Mouse (Mus musculus) lung, postnatal 0 days (tissue): ENCODE results near the gene Ssbp1. TPM values are rescaled to one million over a fixed set of nuclear protein-coding genes. Genes with fewer than 3 reads are reported as not detected.
A peak's percentile ranks its signal among the peaks of the same experiment; 100 is the strongest.

ENCODE experiments used
- ATAC-seq: fragments of 200-750 bp; cut with Nextera tagmentation; 2 replicates; pipeline ENCODE4 v1.8.0; 2017; ENCODE audit warnings: moderate library complexity
- DNase-seq: peaks from one replicate; pipeline ENCODE4 v3.0.0-alpha.2; 2016; ENCODE audit warnings: low spot score
- H3K27ac ChIP-seq: fragments of 300-500 bp; sonication (generic); 2 replicates; pipeline ENCODE4 v1.5.1; 2014; ENCODE audit warnings: antibody characterized with exemption, mild to moderate bottlenecking, low read length, mixed read lengths
- H3K27me3 ChIP-seq: fragments of 300-500 bp; sonication (generic); replicated peaks from 2 replicates; pipeline ENCODE4 v1.6.1; 2014; ENCODE audit warnings: low read length, mixed read lengths; ENCODE audit not compliant: insufficient read depth
- H3K36me3 ChIP-seq: fragments of 300-500 bp; sonication (generic); 2 replicates; pipeline ENCODE4 v1.6.1; 2014; ENCODE audit warnings: low read length, mixed read lengths; ENCODE audit not compliant: insufficient read depth
- H3K4me1 ChIP-seq: fragments of 300-500 bp; sonication (generic); 2 replicates; pipeline ENCODE4 v1.6.1; 2014; ENCODE audit warnings: antibody characterized with exemption, low read depth, low read length, mixed read lengths; ENCODE audit not compliant: insufficient read depth
- H3K4me2 ChIP-seq: fragments of 300-500 bp; sonication (generic); replicated peaks from 2 replicates; pipeline ENCODE4 v1.6.1; 2014; ENCODE audit warnings: low read depth, mild to moderate bottlenecking, low read length, moderate library complexity, mixed read lengths
- H3K4me3 ChIP-seq: fragments of 300-500 bp; sonication (generic); 2 replicates; pipeline ENCODE4 v1.5.1; 2014; ENCODE audit warnings: low read depth, low read length
- H3K9ac ChIP-seq: fragments of 300-500 bp; sonication (generic); replicated peaks from 2 replicates; pipeline ENCODE4 v1.6.1; 2014; ENCODE audit warnings: low read depth, mild to moderate bottlenecking
- H3K9me3 ChIP-seq: fragments of 300-500 bp; sonication (generic); 2 replicates; pipeline ENCODE4 v1.6.1; 2016; ENCODE audit warnings: low read length, mixed read lengths
- CTCF ChIP-seq: IDR thresholded peaks from 2 replicates; pipeline ENCODE4 v1.5.1; 2016; ENCODE audit warnings: antibody characterized with exemption, mild to moderate bottlenecking
- EP300 ChIP-seq: IDR thresholded peaks from 2 replicates; pipeline ENCODE4 v1.6.1; 2016; ENCODE audit warnings: antibody characterized with exemption, mild to moderate bottlenecking, control low read depth
- WGBS: fragments of 180-500 bp; shearing (Covaris S2); extraction: QIAGEN DNeasy Blood & Tissue Kit; methylation state at CpG from one replicate; pipeline ENCODE4 v1.1.7; 2014; 5-methylcytosine and 5-hydroxymethylcytosine counted together
- polyA plus RNA-seq: library from polyadenylated mRNA; unstranded; fragments of >200 nt; fragmentation: Nextera tagmentation; extraction: Ambion mirVana; gene quantifications from 2 replicates; pipeline ENCODE4 v1.2.1, GENCODE M21; 2015

Ssbp1 gene
- polyA plus RNA-seq = 100 and 105 TPM in 2 replicates

- Histone ChIP-seq H3K36me3 (peaks cover 19% of the 10 kb centered on the region; the same call in 1 of the 2 replicates), H3K27ac (peak within 1 kb of the TSS; percentile 95), H3K27me3 (no peaks in the 10 kb centered on the region), H3K9me3 (no peaks in the 10 kb centered on the region), H3K9ac (peak within 1 kb of the TSS; percentile 76), H3K4me1 (peaks cover 3% of the 10 kb centered on the region; the same call in 1 of the 2 replicates), H3K4me2 (peak within 1 kb of the TSS; percentile 52), H3K4me3 (peak within 1 kb of the TSS; percentile 66)
- WGBS = 1% methylated on average over 54 of the region's 54 CpGs
- ATAC-seq (peak; percentile 99), DNase-seq (peak; percentile 98)
- peak; percentile 82 for TF ChIP-seq EP300
- TF ChIP-seq CTCF = peak; percentile 53
Measured at GRCm38 (mm10) chr6:40470916-40471719, at the start of gene Ssbp1. TSS of gene Ssbp1 (plus strand) at chr6:40471352.

- H3K4me2 ChIP-seq = no peak overlapping the region
- ATAC-seq = no peak
- H3K4me3 ChIP-seq = no peak overlapping the region
- no peaks in the 10 kb centered on the region for H3K9me3 ChIP-seq
- no peaks in the 10 kb centered on the region for H3K27me3 ChIP-seq
- WGBS = 81% methylated on average over 1 of the region's 1 CpGs
- no peak for DNase-seq
- no peaks in the 10 kb centered on the region for H3K36me3 ChIP-seq
- H3K9ac ChIP-seq = no peak overlapping the region
- no peak overlapping the region for H3K27ac ChIP-seq
- no peaks in the 10 kb centered on the region for H3K4me1 ChIP-seq
- TF ChIP-seq CTCF = no peak
- TF ChIP-seq EP300 = no peak
Measured at GRCm38 (mm10) chr6:40423013-40423412, 48.1 kb upstream of the Ssbp1 start.

DNA sequence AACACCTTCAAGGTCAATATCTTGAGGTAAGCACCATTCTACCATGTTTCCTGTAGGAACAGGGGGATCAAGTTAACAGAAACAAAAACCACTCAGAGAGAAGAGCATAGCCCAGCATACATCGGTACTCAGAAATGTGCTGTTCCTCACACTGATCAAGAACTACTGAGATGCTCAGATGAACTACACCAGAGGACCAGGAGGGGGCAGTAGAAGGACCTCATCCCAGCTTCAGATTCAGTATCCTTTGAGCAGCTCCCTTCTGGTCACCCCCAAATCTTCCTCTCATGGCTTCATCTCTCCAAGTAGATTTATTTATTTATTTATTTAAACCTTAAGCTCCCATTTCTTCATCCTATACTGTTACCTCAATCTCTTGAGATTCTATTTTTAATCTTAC is 47.4 kb upstream of the Ssbp1 start:
- H3K4me2 ChIP-seq = no peak overlapping the region
- H3K27ac ChIP-seq = no peak overlapping the region
- no peaks in the 10 kb centered on the region for H3K36me3 ChIP-seq
- WGBS = 47% methylated on average over 1 of the region's 1 CpGs
- no peaks in the 10 kb centered on the region for H3K27me3 ChIP-seq
- H3K4me1 ChIP-seq = no peaks in the 10 kb centered on the region
- DNase-seq (peak; percentile 58), ATAC-seq (no peak)
- H3K9ac ChIP-seq = no peak overlapping the region
- no peaks in the 10 kb centered on the region for H3K9me3 ChIP-seq
- TF ChIP-seq EP300 (no peak), CTCF (peak; percentile 78)
- H3K4me3 ChIP-seq = no peak overlapping the region

- H3K4me3 ChIP-seq = no peak overlapping the region
- no peak overlapping the region for H3K4me2 ChIP-seq
- no peak overlapping the region for H3K27ac ChIP-seq
- ATAC-seq = no peak
- H3K4me1 ChIP-seq = peaks cover 7% of the 10 kb centered on the region
- H3K27me3 ChIP-seq = no peaks in the 10 kb centered on the region
- H3K9ac ChIP-seq = no peak overlapping the region
- WGBS = 85% methylated on average over 7 of the region's 7 CpGs
- TF ChIP-seq EP300 (no peak), CTCF (no peak)
- no peak for DNase-seq
- H3K36me3 ChIP-seq = no peaks in the 10 kb centered on the region
- H3K9me3 ChIP-seq = no peaks in the 10 kb centered on the region
Measured at GRCm38 (mm10) chr6:40427441-40427840, 43.7 kb upstream of the Ssbp1 start.

GRCm38 (mm10) chr6:40428696-40429095 is 42.5 kb upstream of the Ssbp1 start:
- H3K36me3 ChIP-seq = no peaks in the 10 kb centered on the region
- no peak for DNase-seq
- no peak for TF ChIP-seq EP300
- no peak for TF ChIP-seq CTCF
- WGBS = 48% methylated on average over 3 of the region's 3 CpGs
- peaks cover 7% of the 10 kb centered on the region for H3K4me1 ChIP-seq
- no peaks in the 10 kb centered on the region for H3K27me3 ChIP-seq
- H3K9me3 ChIP-seq = no peaks in the 10 kb centered on the region
- ATAC-seq = no peak
- no peak overlapping the region for H3K4me2 ChIP-seq
- H3K4me3 ChIP-seq = no peak overlapping the region
- no peak overlapping the region for H3K27ac ChIP-seq
- H3K9ac ChIP-seq = no peak overlapping the region

DNA sequence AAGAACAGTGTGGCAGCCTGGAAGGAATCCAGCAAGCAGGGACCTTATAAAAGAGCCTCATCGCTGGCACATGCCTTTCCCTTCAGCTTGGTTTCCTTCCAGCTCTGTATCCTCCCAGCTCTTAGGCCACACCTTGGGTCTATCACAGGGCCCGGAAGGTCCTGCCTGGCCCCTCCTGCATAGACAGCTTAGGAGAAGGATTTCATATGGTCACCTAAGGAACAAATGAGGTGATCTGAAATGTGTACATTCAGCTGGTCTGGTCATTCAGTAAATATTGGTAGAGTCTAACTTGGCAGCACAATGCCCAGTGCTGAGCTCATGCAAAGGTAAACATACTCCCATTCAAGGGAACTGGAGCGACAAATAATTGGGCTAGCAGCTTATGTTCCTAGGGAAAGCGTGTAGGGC is 41.6 kb upstream of the Ssbp1 start:
- ATAC-seq (peak; percentile 88), DNase-seq (peak; percentile 74)
- no peak overlapping the region for H3K9ac ChIP-seq
- TF ChIP-seq EP300 (no peak), CTCF (no peak)
- no peaks in the 10 kb centered on the region for H3K9me3 ChIP-seq
- no peak overlapping the region for H3K4me2 ChIP-seq
- no peaks in the 10 kb centered on the region for H3K27me3 ChIP-seq
- H3K27ac ChIP-seq = peak overlapping the region; percentile 51; the same call in 1 of the 2 replicates
- H3K4me1 ChIP-seq = peaks cover 7% of the 10 kb centered on the region
- H3K36me3 ChIP-seq = no peaks in the 10 kb centered on the region
- H3K4me3 ChIP-seq = no peak overlapping the region
- WGBS = 41% methylated on average over 4 of the region's 4 CpGs
